Mouse (Mus musculus) activated CD4-positive, CD25-positive, alpha-beta regulatory T cell, adult 4 months (primary cell): ENCODE measurements around the gene St3gal3. TPM values are rescaled to one million over a fixed set of nuclear protein-coding genes. Genes with fewer than 3 reads are reported as not detected.

Experiments
- ATAC-seq: one replicate; pipeline ENCODE4 v1.8.0; 2017
- polyA plus RNA-seq, 2 experiments: library from polyadenylated mRNA; unstranded; fragments of 100-300 nt; shearing (Covaris generic); gene quantifications; one replicate each; pipeline ENCODE4 v1.2.1; 2017

Gene St3gal3
- polyA plus RNA-seq, 2 experiments from 2014 or later: 0.77 to 0.85 TPM

DNA sequence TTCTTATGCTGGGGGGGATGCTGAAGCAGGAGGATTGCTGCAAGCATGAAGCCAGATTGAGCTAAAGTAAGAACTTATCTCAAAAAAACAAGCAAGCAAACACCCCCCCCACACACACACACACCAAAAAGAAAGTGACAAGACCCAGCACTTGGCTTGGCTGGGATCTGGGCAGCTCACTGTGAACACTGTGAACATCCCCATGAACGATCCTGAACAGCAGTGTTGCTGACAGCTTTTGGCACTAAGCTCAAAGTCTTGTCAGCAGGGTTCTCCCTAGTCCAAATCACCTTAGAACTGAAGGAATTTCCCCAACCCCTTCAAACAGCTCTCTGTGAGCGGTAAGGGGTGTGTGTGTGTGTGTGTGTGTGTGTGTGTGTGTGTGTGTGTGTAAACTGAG is 211.3 kb downstream of the St3gal3 start:
- ATAC-seq: no peak

DNA sequence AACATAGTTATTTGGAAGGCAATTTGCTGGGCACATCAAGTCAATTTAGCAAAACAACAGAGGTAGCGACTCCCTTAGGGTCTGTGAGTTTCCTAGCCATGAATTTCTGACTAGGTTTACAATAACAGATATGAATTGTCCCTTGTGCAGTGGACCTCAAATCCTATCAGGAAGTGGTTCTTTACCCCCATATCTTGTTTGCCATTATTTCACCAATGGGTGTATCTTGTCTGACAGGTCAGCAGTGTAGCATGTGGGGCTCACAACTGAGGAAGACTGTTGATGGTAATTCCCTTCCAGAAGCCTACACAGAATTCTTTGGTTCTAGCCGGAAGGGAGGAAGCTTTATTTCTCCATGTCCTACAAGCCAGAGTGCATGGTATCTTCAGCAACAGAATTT is 213.4 kb downstream of the St3gal3 start:
- ATAC-seq: no peak

DNA sequence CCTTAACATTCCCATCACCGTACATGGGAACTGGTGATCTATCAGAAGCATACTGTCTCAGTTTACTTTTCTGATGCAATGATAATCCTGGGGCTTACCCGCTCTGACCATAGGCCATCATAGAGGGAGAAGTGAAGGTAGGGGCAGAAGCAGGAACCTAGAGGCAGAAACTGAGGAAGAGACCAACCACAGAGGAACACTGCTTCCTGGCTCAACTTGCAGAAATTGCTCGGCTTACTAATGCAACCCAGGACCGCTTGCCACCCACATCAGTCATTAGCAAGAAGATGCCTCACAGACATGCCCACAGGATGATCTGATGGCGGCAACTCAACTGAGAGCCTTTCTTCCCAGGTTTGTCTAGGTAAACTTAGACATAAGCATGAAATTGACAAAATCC is 216.0 kb downstream of the St3gal3 start:
- no peak for ATAC-seq

GRCm38 (mm10) chr4:117918261-117918660 is 216.5 kb downstream of the St3gal3 start:
- no peak for ATAC-seq

DNA sequence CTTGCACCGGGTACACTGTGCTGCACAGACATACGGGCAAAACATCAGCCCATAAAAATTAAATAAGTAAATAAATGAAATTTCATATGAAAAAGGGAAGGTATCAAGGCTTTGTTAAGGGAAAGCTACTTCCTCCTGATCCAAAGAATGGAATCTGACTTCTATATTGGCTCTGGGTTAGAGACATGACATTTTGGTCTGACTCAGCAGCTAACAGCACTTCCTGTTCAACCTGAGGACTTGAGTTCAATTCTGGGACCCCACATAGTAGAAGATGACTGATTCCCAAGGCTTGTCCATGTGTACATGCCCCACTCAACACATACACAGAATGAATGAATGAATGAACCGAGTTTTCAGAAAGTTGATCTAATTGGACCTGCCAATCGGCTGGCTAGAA is 216.9 kb downstream of the St3gal3 start:
- no peak for ATAC-seq

DNA sequence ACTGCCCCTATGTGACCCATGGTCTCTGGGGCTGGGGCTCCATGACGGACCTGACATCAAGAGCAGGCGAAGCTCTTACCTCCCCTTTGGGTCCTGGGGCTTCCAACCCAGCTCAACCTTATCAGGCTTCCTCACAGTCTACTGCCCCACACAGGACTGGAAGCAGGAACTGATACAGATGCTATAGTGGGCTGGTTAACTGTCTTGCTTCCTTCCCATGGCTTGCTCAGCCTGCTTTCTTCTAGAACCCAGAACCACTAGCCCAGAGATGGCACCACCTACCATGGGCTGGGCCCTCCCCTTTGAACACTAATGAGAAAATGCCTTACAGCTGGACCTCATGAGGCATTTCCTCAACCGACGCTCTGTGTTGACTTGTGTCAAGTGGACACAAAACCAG is 217.3 kb downstream of the St3gal3 start:
- ATAC-seq: no peak

DNA sequence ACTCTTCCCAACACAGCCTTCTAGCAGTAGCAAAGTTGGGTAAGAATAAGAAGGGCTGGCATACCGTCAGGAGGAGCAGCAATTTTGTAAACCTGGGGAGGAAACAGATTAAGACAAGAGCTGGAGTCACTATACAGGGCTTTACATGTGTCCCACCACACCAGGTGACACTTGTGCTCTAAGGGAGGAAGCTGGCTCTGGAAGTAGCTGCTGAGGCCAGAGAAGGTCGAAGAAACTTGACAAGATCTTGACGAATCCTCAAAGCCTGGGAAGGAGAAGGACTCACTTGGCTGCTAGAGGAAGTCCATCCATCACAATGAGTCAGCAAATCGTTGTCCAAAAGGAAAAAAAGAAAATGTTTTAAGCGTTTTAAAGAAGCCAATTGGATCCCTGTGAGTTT is 218.3 kb downstream of the St3gal3 start:
- ATAC-seq: no peak

- ATAC-seq: no peak
Observed at GRCm38 (mm10) chr4:117915489-117916105, 219.1 kb downstream of the St3gal3 start.

GRCm38 (mm10) chr4:117914591-117915442 is 219.9 kb downstream of the St3gal3 start, which contains the start of gene Ipo13:
Gene Ipo13, minus strand, starts transcription at chr4:117914999.
- peak; percentile 89 for ATAC-seq

GRCm38 (mm10) chr4:117914031-117914430 is 220.7 kb downstream of the St3gal3 start:
- no peak for ATAC-seq

DNA sequence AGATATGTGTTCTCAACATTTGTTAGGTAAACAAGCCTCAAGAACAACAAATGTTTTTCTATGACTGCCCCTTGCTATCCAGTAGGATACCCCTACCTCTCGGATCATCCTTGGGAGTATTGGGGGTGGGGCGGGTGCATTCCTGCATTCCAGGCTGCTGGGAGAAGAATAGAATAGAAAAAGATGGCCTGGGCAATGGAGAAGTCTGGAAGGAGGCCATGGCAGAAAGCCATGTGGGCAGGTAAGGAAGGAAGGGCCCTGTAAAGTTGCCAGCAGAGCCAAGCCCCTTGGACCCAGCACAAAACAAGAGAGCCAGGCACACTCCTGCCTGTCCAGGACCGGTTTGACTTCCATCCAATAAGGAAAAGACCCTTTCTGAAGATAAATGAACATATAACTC is 221.3 kb downstream of the St3gal3 start:
- ATAC-seq: no peak

GRCm38 (mm10) chr4:117912685-117913273 is 221.9 kb downstream of the St3gal3 start:
- ATAC-seq: no peak

DNA sequence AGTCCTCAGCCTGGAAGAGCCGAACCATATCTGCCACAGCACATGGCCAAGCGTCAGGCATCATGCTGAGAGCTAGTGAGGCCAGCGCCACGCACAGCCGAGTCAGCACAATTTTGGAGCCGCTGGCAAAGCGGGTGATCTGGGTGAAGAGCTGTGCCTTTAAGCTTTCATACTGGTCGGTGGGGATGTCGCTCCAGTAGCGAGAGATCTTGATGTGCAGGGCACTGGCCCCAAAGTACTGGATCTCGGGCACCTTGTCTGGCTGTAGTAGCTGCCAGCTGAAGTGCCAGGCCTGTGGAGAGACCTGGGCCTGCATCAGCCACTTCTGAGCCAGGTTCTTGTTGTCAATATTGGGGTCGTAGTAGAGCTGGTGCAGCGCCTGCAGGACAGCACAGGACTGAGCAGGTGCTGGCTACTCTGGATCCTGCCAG is 222.6 kb downstream of the St3gal3 start:
- ATAC-seq: no peak

- ATAC-seq: no peak
Observed at GRCm38 (mm10) chr4:117908834-117909453, 225.8 kb downstream of the St3gal3 start.

- no peak for ATAC-seq
Observed at GRCm38 (mm10) chr4:117906196-117906595, 228.5 kb downstream of the St3gal3 start.

DNA sequence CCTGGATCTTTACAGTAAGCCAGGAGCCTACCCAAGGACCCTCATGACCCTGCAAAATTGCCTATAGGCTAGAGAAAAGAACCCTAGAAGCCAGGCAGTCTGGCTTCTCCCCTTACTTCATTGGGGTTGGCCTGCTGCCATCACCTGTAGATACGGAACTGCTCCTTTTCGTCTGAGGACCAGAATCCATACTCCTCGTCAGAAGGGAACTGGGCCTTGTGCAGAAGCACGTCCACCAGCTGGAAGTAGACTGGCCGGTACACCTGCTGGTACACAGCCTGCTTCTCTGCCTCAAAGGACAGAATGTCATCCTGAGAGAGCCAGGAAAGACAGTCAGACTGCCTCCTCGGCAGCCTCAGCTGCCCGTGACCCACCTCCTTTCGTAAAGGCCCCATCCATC is 230.0 kb downstream of the St3gal3 start:
- ATAC-seq: no peak

- ATAC-seq: no peak
Observed at GRCm38 (mm10) chr4:117904094-117904493, 230.6 kb downstream of the St3gal3 start.

GRCm38 (mm10) chr4:117898111-117898510 is 236.6 kb downstream of the St3gal3 start:
- no peak for ATAC-seq

DNA sequence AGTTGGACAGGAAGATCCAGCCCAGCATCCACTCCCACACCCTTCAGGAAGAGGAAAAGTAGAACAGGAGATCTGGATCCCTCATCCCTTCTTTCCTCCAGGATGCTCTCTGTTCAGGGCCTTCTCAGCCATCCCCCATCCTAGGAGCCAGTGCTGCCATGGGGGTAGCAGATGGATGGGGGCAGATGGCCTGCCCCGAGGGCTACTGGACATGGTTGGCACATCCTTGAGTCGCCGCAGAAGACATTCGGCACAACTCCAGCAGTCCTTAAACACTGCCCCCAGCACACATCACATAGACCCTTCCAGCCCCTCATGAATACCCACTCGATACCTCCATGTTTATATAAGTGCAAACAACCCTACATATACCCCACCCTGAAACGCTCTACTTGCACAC is 238.7 kb downstream of the St3gal3 start:
- no peak for ATAC-seq

DNA sequence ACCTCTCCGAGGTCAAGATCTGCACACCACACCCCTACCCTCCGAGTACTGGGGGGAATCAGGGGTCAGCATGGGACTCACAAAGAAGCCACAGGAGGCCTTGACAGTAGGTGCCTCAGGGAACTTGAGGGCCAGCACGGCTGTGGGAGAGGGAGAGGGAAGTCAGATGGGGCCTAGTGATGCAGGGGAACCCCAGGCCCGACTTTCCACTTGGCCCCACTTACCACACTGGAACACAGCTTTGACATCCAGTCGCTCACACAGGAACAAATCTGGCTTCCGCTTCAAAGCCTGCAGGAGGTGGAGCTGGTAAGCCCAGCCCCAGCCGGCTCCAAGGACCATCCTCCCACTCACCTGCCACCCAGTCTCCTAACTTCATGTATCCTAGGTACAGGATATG is 239.4 kb downstream of the St3gal3 start:
- no peak for ATAC-seq

DNA sequence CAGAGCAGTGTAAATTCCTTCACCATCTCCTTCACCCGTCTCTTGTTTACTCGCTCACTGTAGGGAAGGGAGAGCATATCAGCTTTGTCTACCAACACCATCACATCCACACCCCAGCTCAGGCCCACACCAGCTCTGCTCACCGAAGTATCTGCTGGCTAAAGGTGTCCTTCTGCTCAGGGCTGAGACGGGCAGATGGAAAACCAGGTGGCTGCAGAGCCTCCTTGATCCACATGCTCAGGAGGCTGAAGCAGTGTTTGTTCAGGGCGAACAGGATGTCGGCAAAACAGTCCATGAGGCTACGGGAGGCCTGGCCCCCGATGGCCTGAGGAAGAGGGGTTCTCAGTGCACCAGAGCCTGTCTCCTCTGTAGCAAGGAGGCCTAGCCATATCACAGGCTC is 240.1 kb downstream of the St3gal3 start:
- ATAC-seq: no peak

DNA sequence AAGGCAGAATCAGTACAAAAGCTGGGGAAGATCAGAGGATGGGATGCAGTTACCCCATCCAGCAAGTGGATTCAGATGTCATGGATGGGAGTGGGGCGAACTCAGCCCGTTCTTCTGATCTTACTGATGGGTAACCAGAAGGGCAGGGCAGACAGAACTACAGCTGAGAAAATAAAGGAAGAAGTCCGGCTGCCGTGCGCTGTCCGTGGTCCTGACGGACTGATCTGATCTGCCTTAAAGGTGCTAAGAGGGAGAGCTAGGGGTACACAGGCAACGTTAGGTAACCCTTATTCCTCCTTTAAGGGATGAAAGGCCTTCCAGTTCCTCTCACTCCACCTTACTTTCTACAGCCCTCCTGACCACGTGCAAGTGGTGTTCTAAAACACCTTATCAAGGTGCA is 241.3 kb downstream of the St3gal3 start:
- no peak for ATAC-seq

GRCm38 (mm10) chr4:117891738-117892161 is 243.0 kb downstream of the St3gal3 start, which contains the start of gene Dph2:
Gene Dph2, minus strand, starts transcription at chr4:117892032.
- peak; percentile 89 for ATAC-seq
